Mouse (Mus musculus) megakaryocyte, embryonic 14.5 days (primary cell): Measurements from ENCODE around the gene Ttll2.
"Not testable (repeated sequence)": the region's sequence is repeated elsewhere in the genome, so short reads cannot be mapped to it uniquely, and the experiment has no call there.

ENCODE experiments used
- FLI1 ChIP-seq: IDR thresholded peaks from 2 replicates; pipeline ENCODE4 v1.6.1; 2012; ENCODE audit warnings: low read length, inconsistent platforms, mixed read lengths
- GATA1 ChIP-seq: IDR thresholded peaks from 3 replicates; pipeline ENCODE4 v1.6.1; 2012; ENCODE audit warnings: mixed read lengths, low read length, inconsistent platforms, borderline replicate concordance

DNA sequence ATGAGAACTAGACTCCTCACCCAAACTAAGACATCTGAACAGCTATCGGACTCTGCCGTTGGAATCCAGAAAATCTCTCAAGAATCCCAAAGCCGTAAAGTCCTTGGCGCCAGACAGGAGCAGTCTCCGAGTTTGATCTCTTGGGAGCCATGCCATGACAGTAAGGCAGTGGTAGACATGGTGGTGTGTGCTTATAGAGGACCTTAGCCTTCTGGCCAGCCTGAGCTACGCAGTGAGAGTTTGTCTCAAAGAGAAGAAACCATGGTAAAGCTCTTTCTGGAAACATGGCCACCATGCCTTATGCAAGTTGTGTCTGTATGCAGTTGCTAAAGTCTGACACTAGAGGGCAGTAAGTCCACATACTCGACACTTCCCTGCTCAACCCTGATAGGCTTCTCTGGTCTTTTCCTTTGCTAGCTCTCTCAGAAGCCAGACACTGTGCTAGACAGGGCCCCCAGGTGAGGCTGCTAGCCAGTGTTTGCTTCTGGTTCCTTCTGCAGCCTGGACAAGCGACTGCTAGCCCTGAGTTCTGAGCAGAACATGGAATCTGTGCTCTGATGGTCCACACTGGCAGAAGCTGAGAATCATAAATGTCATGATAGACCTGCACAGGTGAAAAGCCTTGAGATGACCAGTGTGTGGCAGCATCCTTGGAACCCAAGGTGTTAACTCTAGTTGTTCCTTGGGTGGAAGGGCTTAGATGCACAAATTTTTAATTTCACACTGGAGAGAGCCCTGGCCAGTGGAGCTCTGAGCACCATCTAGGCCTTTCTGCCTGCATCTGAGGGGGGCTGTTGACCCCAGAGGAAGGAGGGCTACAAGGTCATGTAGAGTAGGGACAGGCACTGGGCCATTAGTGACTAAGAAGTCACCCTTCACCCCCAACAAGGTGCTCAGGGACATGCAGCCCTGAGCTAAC, 46.0 kb downstream of the Ttll2 start:
- not testable (repeated sequence) for TF ChIP-seq FLI1, GATA1
